Mouse (Mus musculus): ENCODE results near the gene Prss16. TPM values are rescaled to one million over a fixed set of nuclear protein-coding genes. Genes with fewer than 3 reads are reported as not detected.
"Not testable (repeated sequence)": the region's sequence is repeated elsewhere in the genome, so short reads cannot be mapped to it uniquely, and the experiment has no call there.

Gene Prss16
- polyA plus RNA-seq, 2 experiments = 0.23 to 0.39 TPM

GRCm38 (mm10) chr13:22043503-22044431, 34.2 kb upstream of the Prss16 start:
- Histone ChIP-seq H3K27ac (peak overlapping the region; percentile 97), H3K4me3 (ENCODE audit: insufficient read depth in 1 of 2, low read depth in 2 of 2, low read length in 2 of 2) (peak overlapping the region; percentile 51 to 57), H3K27me3 (ENCODE audit: control insufficient read depth, insufficient read depth, low read length) (no peaks in the 10 kb centered on the region), H3K9me3 (ENCODE audit: control insufficient read depth, low read length) (no peaks in the 10 kb centered on the region), H3K4me2 (ENCODE audit: low read depth) (peak overlapping the region; percentile 80), H3K4me1 (replicated peaks; ENCODE audit: control insufficient read depth in 2 of 2, insufficient read depth in 2 of 2, low read length in 1 of 2) (peaks cover 16 to 28% of the 10 kb centered on the region in 2 experiments), H3K36me3 (replicated peaks; ENCODE audit: control insufficient read depth, insufficient read depth, low read depth) (no peaks in the 10 kb centered on the region), H3K9ac (replicated peaks) (peak overlapping the region; percentile 81)
- WGBS (ENCODE audit: insufficient replicate concordance) = under 1% methylated on average over 9 of the region's 14 CpGs
- TF ChIP-seq CTCF (IDR thresholded peaks at IDR 0.05; ENCODE audit: low read depth) = peak; percentile 65
- TF ChIP-seq EP300 (IDR thresholded peaks at IDR 0.05; ENCODE audit: low read depth) = no peak; the same call in 1 of the 2 replicates
- ATAC-seq (ENCODE audit: insufficient read depth) (peak; percentile 12), DNase-seq (ENCODE audit: low read depth in 3 of 3, low spot score in 3 of 3) (peak in 2 of 3 experiments; percentile 71 to 83)

GRCm38 (mm10) chr13:22042568-22043502, 33.3 kb upstream of the Prss16 start, which contains the start of the genes Hist1h2ag and Hist1h2bj:
TSS of gene Hist1h2ag (minus strand) at chr13:22042944.
TSS of gene Hist1h2bj (plus strand) at chr13:22043214.
- H3K36me3 ChIP-seq (replicated peaks; ENCODE audit: control insufficient read depth, insufficient read depth, low read depth); H3K27me3 ChIP-seq (ENCODE audit: control insufficient read depth, insufficient read depth, low read length); H3K9me3 ChIP-seq (ENCODE audit: control insufficient read depth, low read length): not testable (repeated sequence)
- peak; percentile 73; the same call in 1 of the 2 replicates for TF ChIP-seq EP300 (IDR thresholded peaks at IDR 0.05; ENCODE audit: low read depth)
- Histone ChIP-seq H3K4me2 (ENCODE audit: low read depth) (peak within 1 kb of the TSS; percentile 80), H3K27ac (peak within 1 kb of the TSS; percentile 100), H3K9ac (replicated peaks) (peak within 1 kb of the TSS; percentile 98), H3K4me1 (replicated peaks; ENCODE audit: control insufficient read depth in 2 of 2, insufficient read depth in 2 of 2, low read length in 1 of 2) (peaks cover 18 to 31% of the 10 kb centered on the region in 2 experiments), H3K4me3 (ENCODE audit: insufficient read depth in 1 of 2, low read depth in 2 of 2, low read length in 2 of 2) (peak within 1 kb of the TSS; percentile 67 to 80)
- under 1% methylated on average over 35 of the region's 80 CpGs for WGBS (ENCODE audit: insufficient replicate concordance)
- ATAC-seq (ENCODE audit: insufficient read depth) (peak; percentile 76), DNase-seq (ENCODE audit: low read depth in 3 of 3, low spot score in 3 of 3) (peak; percentile 99)

GRCm38 (mm10) chr13:22041651-22042567, 32.4 kb upstream of the Prss16 start:
- peak overlapping the region; percentile 72 for H3K4me2 ChIP-seq (ENCODE audit: low read depth)
- H3K36me3 ChIP-seq (replicated peaks; ENCODE audit: control insufficient read depth, insufficient read depth, low read depth) = no peaks in the 10 kb centered on the region
- peak in 1 of 3 experiments; percentile 65 for DNase-seq (ENCODE audit: low read depth in 3 of 3, low spot score in 3 of 3)
- TF ChIP-seq CTCF (IDR thresholded peaks at IDR 0.05; ENCODE audit: low read depth) (no peak), EP300 (IDR thresholded peaks at IDR 0.05; ENCODE audit: low read depth) (no peak; the same call in 1 of the 2 replicates)
- H3K4me1 ChIP-seq (replicated peaks; ENCODE audit: control insufficient read depth in 2 of 2, insufficient read depth in 2 of 2, low read length in 1 of 2) = peaks cover 24 to 31% of the 10 kb centered on the region in 2 experiments
- peak overlapping the region; percentile 98 for H3K9ac ChIP-seq (replicated peaks)
- H3K4me3 ChIP-seq (ENCODE audit: insufficient read depth in 1 of 2, low read depth in 2 of 2, low read length in 2 of 2) = peak overlapping the region; percentile 67 to 80
- no peaks in the 10 kb centered on the region for H3K27me3 ChIP-seq (ENCODE audit: control insufficient read depth, insufficient read depth, low read length)
- ATAC-seq (ENCODE audit: insufficient read depth) = no peak
- H3K27ac ChIP-seq = peak overlapping the region; percentile 100
- H3K9me3 ChIP-seq (ENCODE audit: control insufficient read depth, low read length) = no peaks in the 10 kb centered on the region
- 1% methylated on average over 13 of the region's 13 CpGs for WGBS (ENCODE audit: insufficient replicate concordance)

GRCm38 (mm10) chr13:22041142-22041536, 31.6 kb upstream of the Prss16 start, which contains the start of gene Hist1h4i:
TSS of gene Hist1h4i (minus strand) at chr13:22041362.
- H3K4me2 ChIP-seq (ENCODE audit: low read depth) = peak within 1 kb of the TSS; percentile 72
- H3K4me3 ChIP-seq (ENCODE audit: insufficient read depth in 1 of 2, low read depth in 2 of 2, low read length in 2 of 2) = peak within 1 kb of the TSS; percentile 67 to 80
- H3K27me3 ChIP-seq (ENCODE audit: control insufficient read depth, insufficient read depth, low read length); H3K9me3 ChIP-seq (ENCODE audit: control insufficient read depth, low read length); H3K36me3 ChIP-seq (replicated peaks; ENCODE audit: control insufficient read depth, insufficient read depth, low read depth): not testable (repeated sequence)
- peak within 1 kb of the TSS; percentile 100 for H3K27ac ChIP-seq
- DNase-seq (ENCODE audit: low read depth in 3 of 3, low spot score in 3 of 3) (peak; percentile 93 to 95 (median 93)), ATAC-seq (ENCODE audit: insufficient read depth) (peak; percentile 53)
- peak within 1 kb of the TSS; percentile 98 for H3K9ac ChIP-seq (replicated peaks)
- peak; percentile 87 for TF ChIP-seq EP300 (IDR thresholded peaks at IDR 0.05; ENCODE audit: low read depth)
- peaks cover 24 to 38% of the 10 kb centered on the region in 2 experiments for H3K4me1 ChIP-seq (replicated peaks; ENCODE audit: control insufficient read depth in 2 of 2, insufficient read depth in 2 of 2, low read length in 1 of 2)
- under 1% methylated on average over 24 of the region's 27 CpGs for WGBS (ENCODE audit: insufficient replicate concordance)
